Mouse (Mus musculus) splenic B cell, adult 2 months (primary cell): ENCODE measurements around the gene Syce2.
"Not testable (repeated sequence)": the region's sequence is repeated elsewhere in the genome, so short reads cannot be mapped to it uniquely, and the experiment has no call there.

ENCODE experiments used
- DNase-seq: peaks from one replicate; pipeline ENCODE4 v3.0.0-alpha.2; 2011; ENCODE audit warnings: low read depth, low spot score
- H3K27me3 ChIP-seq: 2 replicates; pipeline ENCODE4 v1.6.1; 2012; ENCODE audit warnings: mild to moderate bottlenecking, low read length, moderate library complexity, mixed read lengths; ENCODE audit not compliant: control insufficient read depth, poor library complexity, insufficient read depth, severe bottlenecking
- H3K36me3 ChIP-seq: 2 replicates; pipeline ENCODE4 v1.6.1; 2012; ENCODE audit warnings: mild to moderate bottlenecking, low read length, moderate library complexity, mixed read lengths; ENCODE audit not compliant: control insufficient read depth, poor library complexity, insufficient read depth, severe bottlenecking

Gene Syce2

DNA sequence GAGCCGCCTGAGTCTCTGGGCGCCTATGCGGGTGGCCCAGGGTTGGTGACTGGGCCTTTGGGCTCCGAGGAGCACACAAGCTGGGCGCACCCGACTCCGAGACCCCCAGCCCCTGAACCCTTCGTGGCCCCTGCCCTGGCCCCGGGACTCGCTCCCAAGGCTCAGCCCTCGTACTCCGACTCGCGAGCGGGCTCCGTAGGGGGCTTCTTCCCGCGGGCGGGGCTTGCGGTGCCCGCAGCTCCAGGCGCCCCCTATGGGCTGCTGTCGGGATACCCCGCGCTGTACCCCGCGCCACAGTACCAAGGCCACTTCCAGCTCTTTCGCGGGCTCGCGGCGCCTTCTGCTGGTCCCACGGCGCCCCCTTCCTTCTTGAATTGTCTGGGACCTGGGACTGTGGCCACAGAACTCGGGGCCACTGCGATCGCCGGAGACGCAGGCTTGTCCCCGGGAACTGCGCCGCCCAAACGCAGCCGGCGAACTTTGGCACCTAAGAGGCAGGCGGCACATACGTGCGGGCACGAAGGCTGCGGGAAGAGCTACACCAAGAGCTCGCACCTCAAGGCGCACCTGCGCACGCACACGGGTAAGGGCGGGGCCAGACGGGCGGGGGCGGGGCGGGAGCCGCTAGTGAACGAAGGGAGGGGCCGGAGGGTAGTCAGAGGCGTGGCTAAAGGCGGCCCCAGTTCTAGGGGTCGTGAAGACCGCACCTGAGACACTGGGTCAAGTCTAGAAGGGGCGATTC lies 31.2 kb downstream of the Syce2 start:
- Histone ChIP-seq H3K27me3 (no peaks in the 10 kb centered on the region), H3K36me3 (no peaks in the 10 kb centered on the region)
- peak; percentile 92 for DNase-seq

DNA sequence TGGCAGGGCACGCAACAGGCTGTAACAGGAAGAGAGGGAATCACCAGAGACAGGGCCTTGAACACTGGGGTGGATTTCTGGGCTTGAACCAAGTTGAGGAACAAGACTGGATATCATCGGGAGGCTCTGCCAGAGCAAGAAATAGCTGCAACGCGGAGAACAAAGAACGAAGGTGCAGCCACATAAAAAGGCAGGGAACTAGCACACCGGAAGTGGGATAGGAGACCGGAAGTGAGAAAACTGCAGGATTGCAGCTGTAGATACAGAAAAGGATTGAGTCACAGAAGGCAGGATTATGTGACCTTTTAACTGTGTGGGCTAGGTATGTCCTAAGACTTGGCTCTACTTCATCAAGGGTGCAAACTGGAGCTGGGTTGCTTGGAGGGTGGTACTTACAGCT lies 32.4 kb downstream of the Syce2 start:
- Histone ChIP-seq H3K36me3 (no peaks in the 10 kb centered on the region), H3K27me3 (no peaks in the 10 kb centered on the region)
- no peak for DNase-seq

DNA sequence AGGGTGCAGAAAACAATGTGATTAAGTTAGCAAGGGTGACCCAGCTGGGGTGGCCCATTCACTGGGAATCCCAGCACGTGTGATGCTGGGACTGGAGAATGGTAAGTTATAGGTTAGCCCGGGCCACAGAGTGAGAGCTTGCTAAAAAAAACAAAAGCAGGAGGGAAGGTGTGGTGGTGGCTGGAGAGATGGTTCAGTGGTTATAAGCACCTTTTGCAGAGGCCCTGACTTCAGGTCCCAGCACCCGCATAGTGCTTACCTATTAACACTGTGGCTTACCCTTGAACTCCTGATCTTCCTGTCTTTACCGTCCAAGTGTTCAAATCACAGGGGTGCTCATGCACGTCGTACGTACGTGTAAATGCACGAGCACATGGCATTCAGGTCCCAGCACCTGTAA lies 35.1 kb downstream of the Syce2 start:
- Histone ChIP-seq H3K36me3 (no peaks in the 10 kb centered on the region), H3K27me3 (no peaks in the 10 kb centered on the region)
- DNase-seq = no peak

DNA sequence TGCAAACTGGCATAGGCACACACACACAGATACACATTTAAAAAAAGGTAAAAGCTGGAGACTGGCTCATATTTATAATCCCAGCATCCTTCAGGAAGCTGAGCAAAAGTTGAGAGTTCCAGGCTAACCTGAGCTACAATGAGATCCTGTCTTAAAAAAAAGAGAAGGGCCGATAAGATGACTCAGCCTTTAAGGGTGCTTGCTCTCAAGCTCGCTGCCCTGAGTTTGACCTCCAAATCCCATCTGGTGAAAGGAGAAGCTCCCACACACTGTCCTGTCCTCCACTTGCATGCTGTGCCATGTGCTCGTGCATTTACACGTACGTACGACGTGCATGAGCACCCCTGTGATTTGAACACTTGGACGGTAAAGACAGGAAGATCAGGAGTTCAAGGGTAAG lies 35.6 kb downstream of the Syce2 start:
- DNase-seq = no peak
- no peaks in the 10 kb centered on the region for H3K36me3 ChIP-seq

DNA sequence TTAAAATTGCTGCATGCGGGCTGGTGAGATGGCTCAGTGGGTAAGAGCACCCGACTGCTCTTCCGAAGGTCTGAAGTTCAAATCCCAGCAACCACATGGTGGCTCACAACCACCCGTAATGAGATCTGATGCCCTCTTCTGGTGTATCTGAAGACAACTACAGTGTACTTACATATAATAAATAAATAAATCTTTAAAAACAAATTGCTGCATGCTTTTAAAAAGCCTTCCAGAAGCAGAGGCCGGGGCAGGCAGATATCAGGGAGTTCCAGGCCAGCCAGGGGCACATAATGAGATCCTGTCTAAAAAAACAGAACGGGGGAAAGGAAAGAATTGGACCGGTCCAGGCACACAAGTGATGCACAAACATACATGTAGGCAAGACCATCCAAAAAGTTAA lies 36.1 kb downstream of the Syce2 start:
- DNase-seq, H3K36me3 ChIP-seq, H3K27me3 ChIP-seq: not testable (repeated sequence)

More for the DNA sequence above, 35.6 kb downstream of the Syce2 start:
- no peaks in the 10 kb centered on the region for H3K27me3 ChIP-seq

DNA sequence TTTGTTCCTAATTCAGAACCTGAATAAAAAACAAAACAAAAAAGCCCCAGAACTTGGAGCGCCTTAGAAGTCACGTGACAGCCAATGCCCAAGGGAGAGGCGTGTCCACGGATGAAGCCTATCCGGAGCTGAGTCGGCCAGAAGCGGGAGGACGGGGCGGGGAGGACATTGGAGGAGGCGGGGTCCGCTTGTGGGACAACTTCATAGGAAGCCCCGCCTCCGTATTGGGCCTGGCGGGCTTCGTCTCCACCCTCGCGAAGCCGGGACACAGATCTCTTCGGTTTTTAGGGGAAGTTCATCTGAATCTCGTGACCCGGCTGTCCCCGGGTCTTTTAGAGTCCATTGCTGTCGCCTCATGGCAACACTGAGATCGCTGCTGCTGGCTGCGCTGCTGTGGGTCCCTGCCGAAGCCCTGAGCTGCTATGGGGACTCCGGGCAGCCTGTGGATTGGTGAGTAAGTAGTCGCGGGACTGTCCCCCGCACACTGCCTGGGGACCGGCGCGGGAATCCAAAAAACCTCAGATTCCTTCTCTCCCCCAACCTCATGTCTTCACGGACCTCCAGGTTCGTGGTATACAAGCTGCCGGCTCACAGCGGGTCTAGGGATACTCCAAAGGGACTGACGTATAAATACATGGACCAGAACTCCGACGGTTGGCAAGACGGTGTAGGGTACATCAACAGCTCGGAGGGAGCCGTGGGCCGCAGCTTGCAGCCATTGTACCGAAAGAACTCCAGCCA lies 36.7 kb downstream of the Syce2 start, which contains the start of gene Dnase2a:
Dnase2a (plus strand) TSS at position 140 of the 741 bp plus-strand sequence.
- peak; percentile 99 for DNase-seq
- Histone ChIP-seq H3K36me3 (no peaks in the 10 kb centered on the region), H3K27me3 (no peaks in the 10 kb centered on the region)

DNA sequence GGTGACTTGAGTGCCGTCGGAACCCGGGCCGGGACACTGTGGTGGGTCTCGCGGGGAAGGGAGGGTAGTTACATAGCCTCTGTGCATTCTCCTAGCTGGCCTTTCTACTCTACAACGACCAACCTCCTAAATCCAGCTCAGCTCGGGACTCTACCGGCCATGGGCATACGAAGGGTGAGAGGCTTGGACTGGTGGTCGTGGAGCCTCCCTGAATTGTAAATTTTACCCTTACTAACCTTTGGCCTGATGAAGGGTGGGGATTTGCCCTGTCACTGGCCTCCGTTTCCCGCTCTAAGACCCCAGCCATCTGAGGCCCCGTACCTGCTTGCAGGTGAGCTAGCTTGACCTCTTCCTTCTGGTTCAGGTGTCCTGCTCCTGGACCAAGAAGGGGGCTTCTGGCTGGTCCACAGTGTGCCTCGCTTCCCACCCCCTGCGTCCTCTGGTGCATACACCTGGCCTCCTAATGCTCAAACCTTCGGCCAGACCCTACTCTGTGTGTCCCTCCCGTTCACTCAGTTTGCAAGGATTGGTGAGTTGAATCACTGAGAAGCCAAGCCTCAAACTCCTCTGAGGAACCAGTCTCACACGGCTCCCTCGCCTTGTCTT lies 37.4 kb downstream of the Syce2 start:
- DNase-seq = no peak

DNA sequence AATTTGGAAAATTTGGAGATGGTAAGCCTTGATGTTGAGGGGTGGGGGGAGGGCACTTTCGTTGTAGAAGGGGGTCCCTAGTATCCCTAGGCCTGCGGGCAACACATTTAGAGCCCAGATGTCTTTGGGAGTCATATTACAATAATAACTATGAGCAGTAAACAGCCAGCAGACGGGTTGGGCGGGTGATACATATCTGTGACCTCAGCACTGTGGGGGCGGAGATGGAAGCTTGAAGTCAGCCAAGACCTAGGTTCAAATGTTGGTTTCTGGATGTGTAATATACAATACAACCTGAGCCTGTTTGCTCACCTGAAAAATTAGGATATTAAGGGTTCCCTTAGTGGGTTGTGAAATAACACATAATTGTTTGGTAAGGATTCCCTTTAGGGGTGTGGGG lies 38.0 kb downstream of the Syce2 start:
- Histone ChIP-seq H3K27me3 (no peaks in the 10 kb centered on the region), H3K36me3 (no peaks in the 10 kb centered on the region; the same call in 1 of the 2 replicates)
- DNase-seq = no peak

More for the DNA sequence above, 37.4 kb downstream of the Syce2 start:
- Histone ChIP-seq H3K27me3 (no peaks in the 10 kb centered on the region), H3K36me3 (no peaks in the 10 kb centered on the region)

DNA sequence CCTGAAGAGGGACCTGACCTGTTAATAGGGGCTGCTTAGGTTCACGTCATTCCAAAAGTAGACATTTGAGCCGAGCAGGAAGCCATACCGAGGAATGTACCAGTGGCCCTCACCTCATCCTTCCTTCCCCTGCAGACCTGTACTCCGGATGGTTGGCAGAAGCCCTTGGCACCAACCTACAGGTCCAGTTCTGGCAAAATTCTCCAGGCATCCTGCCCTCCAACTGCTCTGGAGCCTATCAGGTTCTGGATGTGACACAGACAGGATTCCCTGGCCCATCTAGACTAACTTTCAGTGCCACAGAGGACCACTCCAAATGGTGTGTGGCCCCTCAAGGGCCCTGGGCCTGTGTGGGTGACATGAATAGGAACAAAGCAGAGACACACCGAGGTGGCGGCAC lies 38.6 kb downstream of the Syce2 start:
- H3K36me3 ChIP-seq = no peaks in the 10 kb centered on the region; the same call in 1 of the 2 replicates
- DNase-seq = no peak
- no peaks in the 10 kb centered on the region for H3K27me3 ChIP-seq

DNA sequence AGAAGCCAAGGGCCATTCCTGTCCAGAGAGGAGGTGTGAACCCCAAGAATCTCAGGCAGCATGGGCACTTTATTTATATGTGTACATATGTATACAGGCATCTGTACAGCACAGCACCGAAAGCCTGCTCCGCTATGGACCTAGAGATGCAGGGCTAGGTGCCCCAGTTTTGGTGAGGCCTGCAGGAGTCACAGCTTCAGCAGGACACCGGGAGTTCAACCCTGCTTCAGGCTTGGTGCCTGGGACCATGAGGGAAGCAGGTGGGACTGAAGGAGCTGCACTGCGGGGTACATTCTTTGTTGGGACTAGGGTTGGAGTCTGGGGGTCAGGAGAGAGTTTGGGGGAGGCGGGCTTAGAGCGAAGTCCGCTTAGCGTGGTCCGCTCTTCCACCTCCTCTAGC lies 39.9 kb downstream of the Syce2 start:
- DNase-seq = no peak
- peaks cover 3% of the 10 kb centered on the region for H3K36me3 ChIP-seq
- no peaks in the 10 kb centered on the region for H3K27me3 ChIP-seq

DNA sequence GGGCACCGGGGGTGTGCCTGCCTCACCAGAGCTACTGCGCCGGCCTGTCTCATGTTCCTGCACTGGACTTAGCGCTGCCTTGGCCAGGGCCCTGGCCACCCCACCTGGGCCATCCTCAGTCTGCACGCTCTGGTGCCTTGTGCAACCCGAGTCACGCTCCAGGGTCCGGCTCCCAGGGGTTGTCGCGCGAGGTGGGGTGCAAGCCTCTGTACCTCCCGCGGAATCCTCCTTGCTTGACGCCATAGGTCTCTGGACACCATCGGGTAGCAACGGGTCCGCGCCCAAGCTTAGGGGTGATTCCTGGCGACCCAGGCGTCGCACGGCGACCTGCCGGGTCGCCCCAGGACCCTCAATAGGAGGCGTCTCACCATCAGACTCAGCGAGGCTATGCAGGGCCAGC lies 40.5 kb downstream of the Syce2 start:
- Histone ChIP-seq H3K36me3 (peaks cover 3% of the 10 kb centered on the region), H3K27me3 (no peaks in the 10 kb centered on the region)
- no peak for DNase-seq

DNA sequence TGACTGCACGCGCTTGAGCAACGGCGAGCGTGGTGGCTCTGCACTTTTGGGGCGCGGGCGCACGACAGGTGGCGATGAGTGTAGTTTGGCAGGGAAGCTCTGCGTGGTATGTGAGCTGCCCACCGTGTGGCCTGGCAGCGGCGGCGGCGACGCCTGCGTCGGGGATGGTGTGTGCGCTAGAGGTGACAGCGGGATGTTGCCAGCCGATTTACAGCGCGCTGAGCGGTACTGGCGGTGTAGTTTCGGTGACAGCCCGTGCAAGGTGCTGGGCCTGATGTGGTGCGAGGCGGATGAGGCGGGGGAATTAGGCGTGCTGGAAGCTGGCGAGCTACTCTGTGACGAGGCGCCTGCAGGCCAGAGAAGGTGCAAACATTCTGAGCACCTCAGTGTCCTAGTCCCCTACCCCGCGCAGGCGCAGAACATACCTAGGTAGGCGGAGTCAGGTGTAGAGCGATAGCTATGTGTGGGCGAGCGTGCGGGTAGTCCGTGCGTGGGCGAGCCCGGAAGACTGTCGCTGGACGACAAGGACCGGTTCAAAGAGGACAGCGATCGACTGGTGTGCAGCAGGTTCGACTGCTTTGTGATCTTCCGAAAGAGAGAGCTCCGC lies 41.1 kb downstream of the Syce2 start:
- H3K36me3 ChIP-seq = peaks cover 3% of the 10 kb centered on the region
- peak; percentile 94 for DNase-seq

DNA sequence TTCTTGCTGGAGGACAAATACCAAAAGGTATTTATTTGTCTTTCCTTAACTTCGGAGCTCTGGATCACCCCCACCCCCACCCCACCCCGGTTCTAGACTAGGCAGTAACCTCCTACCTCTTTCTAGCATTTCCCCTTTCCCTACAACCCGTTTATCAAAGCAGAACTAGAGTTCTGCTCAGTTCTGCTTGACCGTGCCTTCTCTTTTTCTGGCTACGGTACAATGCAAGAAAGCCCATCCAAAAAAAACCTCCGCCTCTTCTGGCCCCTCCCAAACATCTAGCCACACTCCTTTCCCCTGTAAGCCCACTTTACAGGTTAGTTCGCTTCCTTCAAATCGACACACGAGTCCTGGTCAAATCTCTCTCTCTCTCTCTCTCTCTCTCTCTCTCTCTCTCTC lies 41.6 kb downstream of the Syce2 start:
- DNase-seq = peak; percentile 81
- Histone ChIP-seq H3K36me3 (peaks cover 3% of the 10 kb centered on the region), H3K27me3 (peaks cover 2% of the 10 kb centered on the region)

More for the DNA sequence above, 41.1 kb downstream of the Syce2 start:
- peaks cover 2% of the 10 kb centered on the region for H3K27me3 ChIP-seq

DNA sequence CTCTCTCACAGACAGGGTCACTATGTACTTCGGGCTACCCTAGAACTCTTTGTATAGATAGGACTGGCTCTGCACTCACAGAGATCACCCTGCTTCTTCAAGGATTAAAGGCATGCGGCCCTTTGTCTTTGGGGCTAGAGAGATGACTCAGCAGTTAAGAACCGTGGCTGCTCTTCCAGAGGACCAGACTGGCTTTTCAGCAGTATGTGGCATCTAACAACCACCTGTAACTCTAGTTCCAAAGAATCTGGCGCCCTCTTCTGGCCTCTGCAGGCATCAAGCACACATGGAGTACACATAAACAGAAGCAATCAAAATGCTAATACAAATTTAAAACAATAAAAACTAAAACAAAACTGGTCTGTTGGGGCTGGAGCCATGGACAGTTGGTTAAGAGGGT lies 42.0 kb downstream of the Syce2 start:
- peaks cover 2% of the 10 kb centered on the region for H3K27me3 ChIP-seq
- peaks cover 3% of the 10 kb centered on the region for H3K36me3 ChIP-seq
- DNase-seq = peak; percentile 81

DNA sequence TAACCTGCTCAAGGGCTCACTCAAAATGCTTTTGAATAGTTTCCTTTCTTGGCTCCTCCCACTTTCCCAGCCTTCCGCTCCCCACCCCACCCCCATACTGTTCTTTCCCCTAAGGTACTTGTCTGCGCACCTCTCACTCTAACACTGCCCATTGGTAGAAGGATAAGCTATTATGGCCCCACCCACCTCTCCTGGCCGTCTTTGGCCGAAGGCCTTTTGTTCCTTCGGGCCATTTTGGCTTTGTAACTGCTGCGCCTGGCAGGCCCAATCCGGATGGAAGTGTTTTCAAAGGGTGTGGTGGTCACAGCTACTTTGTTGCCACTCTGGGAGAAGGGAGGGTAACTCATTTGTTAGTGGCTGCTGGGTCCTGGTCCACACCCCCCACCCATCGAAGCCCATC lies 43.4 kb downstream of the Syce2 start:
- Histone ChIP-seq H3K27me3 (peaks cover 2% of the 10 kb centered on the region), H3K36me3 (peaks cover 3% of the 10 kb centered on the region)
- DNase-seq = no peak
